Mouse (Mus musculus): ENCODE results near the gene Cib3.

Cib3 gene

DNA sequence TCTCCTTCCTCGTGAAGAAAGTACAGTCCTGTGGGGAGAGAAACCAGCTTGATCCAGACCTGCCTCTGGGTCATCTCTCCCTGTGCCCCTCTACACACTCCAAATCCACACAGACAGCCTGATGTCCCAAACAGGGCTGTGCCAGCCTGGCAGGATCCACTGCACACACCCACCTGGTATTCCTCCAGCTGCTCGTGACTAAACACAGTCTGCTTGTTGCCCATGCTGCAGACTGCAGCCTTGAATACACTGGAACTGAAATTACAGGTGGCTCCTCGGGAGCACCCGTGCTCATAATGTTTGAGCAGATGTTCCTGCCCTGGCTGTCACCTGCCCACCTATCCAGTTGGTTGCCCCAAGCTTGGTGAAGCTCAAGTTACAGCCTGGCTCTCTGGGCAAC lies at the start of gene Cib3:
Cib3 (minus strand) TSS at position 87 of the 400 bp plus-strand sequence.
- CTCF ChIA-PET = no interaction called here

DNA sequence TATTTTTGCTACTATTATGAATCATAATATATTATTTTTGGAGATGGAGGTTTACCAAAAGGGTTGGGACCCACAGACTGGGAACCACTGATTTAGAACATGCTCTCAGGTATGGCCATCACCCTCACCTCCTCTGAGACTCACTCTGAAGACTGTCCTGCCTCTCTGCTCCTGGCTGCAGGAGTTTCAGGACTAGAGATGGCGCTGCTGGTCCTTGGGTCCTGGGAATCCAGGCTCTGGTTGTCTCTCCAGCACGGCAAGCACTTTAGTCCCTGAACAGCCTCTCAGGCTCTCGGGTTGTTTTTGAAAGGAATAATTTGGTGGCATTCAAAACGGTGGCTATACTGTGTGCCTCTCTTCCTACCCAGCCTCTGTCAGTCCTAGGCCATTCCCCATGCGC lies 49.2 kb upstream of the Cib3 start:
- CTCF ChIA-PET = interaction anchor here (0.7 to 1.8 kb wide), 3 partner anchors 25 to 107 kb away, joined by 3 to 5 read pairs (median 5); no protein-coding TSS in a partner anchor

DNA sequence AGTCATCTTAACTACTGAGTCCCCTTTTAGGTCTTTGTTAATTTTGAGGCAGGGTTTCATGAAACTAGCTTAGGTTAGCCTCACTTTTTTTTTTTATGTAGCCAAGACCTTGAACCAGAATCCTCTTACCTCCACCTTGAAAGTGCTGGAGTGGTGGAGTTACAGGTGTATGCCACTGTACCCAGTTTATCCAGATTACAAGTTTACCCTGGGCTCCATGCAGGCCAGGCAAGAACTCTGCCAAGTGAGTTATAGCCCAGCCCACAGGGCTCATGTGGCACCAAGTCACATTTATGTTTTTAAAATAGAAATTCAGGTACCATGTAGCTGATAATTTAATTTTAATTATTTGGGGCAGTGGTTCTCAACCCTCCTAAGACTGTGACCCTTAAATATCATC lies 48.8 kb upstream of the Cib3 start:
- CTCF ChIA-PET = interaction anchor here (0.7 to 1.8 kb wide), 5 partner anchors 9 to 106 kb away, joined by 3 to 5 read pairs (median 5); no protein-coding TSS in a partner anchor

DNA sequence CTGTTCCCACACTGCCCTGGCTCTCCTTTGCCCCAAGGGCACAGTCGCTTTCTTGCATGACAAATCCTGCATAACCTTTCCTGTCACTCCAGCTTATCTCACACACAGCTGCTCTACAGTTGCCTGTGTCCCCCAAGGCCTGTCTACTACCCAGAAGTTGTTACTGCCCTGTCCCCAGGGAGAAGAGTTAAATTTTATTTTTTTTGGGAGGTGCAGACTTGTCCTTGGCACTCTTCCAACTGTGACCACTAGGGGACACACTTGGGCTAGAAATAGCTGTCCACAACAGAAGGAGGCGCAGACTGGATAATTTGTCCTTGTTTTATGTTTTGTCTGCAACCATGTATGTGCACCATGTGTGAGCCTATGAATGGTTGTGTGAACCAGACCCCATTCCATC lies 48.4 kb upstream of the Cib3 start:
- CTCF ChIA-PET = interaction anchor here (0.8 to 1.8 kb wide), 4 partner anchors 10 to 104 kb away, joined by 3 to 5 read pairs (median 4); no protein-coding TSS in a partner anchor

DNA sequence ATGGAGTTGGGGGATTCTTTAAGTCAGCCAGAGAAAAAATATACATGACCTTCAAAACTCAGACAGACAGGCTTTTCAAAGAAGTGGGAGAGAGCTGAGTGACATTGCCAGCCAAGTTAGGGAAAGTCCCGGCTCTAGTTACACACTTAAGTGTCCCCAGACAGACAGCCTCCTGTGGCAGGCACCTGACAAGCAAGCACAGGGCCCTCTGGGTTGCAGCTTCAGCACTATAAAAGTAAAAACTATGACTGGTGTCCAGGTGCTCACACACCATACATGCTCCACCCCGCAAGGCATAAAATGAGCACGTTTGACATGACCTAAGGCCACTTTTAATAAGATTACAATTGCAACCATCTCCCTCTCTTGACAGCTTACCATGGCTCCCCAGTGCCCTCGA lies 47.9 kb upstream of the Cib3 start:
- CTCF ChIA-PET = interaction anchor here (0.8 to 1.8 kb wide), 4 partner anchors 10 to 104 kb away, joined by 3 to 5 read pairs (median 4); no protein-coding TSS in a partner anchor

DNA sequence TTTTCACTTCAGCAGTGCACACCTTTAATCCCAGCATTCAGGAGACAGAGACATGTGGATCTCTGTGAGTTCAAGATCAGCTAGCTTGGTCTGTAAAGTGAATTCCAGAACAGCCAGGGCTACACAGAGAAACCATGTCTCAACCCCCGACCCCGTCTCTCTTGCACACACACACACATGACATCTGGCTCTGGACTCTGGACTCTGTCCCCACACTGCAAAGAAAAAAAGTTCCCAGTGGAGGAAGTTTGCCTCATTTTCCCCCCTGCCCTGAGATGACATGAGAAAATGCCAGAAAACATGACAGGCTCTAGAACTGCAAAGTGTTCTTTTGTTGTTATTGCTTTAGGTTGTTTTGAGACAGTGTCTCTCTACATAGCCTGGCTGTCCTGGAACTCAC lies 47.2 kb upstream of the Cib3 start:
- CTCF ChIA-PET = interaction anchor here (0.7 kb wide), 1 partner anchor 96 kb away, joined by 3 read pairs; no protein-coding TSS in a partner anchor

DNA sequence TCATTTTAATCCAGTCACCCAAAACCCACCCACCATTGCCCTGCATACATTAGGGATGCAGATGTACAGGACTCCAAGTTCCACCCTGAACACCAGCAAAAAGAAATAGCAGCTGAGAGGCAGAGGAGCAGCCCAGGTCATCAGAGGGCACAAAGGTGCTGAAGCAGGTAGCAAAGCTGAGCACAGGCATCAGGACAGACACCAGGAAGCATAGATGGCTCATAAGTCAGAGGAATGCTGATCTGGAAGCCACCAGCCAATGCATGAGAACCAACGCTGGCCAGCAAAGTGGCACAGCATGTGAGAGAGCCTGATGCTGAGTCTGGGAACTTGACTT lies 45.2 kb upstream of the Cib3 start:
- CTCF ChIA-PET = interaction anchor here (0.6 kb wide), 1 partner anchor 81 kb away, joined by 4 read pairs; no protein-coding TSS in a partner anchor

DNA sequence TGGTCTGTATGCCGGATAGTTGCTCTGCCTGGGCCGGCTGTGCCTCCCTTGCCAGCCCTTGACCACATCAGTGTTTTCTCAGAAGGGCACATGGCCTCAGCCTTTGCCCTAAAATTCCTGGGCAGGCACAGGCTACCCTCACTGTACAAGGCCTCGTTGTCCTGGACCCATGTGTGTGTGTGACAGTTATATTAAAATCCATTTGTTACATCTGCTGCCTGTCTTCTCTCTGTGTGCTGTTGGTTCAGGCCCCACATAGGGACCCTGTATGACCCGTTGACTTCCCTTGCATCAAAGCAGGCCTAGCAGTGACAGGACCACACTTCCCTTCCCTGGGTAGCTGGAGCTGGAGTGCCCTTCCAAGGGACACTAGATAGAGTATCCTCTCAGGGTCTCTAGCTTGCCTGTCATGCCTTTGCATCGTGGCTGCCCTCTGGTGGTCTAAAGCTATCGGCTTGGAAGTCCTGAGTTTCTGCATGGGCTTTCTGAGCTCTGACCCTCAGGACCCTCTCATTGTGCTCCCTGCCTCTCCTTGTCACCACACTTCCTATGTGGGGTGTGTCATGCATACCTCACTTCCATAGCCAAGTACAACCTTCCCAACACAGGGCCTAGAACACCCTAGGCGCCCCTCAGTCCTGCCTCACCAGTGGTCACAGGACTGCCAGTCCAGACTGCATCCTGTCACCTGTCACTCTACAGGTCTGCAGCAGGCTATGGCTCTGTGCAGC lies 44.7 kb upstream of the Cib3 start:
- CTCF ChIA-PET = interaction anchor here (0.6 kb wide), 1 partner anchor 80 kb away, joined by 4 read pairs; no protein-coding TSS in a partner anchor

DNA sequence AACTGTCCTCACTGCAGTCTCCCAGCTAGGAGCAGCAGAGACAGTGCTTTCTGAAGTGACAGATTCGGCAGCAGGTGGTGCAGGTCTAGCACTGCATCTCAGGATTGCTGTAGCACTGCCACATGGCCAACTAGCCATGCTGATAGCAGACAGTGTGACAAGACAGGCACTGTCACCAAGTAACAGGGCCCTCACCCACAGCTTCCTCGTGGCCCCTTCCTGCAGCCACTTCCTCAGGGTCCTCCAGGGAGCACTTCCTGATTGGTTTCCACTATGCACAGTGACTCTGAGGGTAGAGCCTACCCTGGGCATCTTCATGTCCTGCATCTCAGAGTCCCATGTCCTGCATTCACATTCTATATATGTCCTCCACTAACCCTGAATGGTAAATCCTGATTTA lies 32.0 kb upstream of the Cib3 start:
- CTCF ChIA-PET = no interaction called here

DNA sequence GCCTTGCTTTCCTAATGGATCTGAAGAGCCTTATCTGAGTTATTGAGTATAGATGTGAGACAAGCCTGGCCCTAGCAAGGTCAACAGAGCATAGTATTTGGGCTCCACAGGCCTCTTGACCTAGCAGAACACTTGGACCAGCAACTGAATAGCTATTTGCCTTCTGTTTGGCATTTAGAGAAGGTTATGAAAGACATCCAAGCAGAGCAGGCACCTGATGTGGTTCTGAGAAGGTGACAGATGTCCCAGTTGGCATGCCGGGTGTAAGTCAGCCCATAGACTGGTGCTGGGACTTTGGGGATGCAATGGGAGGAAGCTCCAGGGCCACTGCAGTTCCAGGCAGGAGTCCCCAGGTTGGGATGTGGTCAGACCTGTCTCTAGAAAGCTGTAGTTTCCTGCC lies 29.6 kb upstream of the Cib3 start:
- CTCF ChIA-PET = interaction anchor here (0.6 kb wide), 2 partner anchors 31 to 62 kb away, joined by 3 to 4 read pairs; no protein-coding TSS in a partner anchor

DNA sequence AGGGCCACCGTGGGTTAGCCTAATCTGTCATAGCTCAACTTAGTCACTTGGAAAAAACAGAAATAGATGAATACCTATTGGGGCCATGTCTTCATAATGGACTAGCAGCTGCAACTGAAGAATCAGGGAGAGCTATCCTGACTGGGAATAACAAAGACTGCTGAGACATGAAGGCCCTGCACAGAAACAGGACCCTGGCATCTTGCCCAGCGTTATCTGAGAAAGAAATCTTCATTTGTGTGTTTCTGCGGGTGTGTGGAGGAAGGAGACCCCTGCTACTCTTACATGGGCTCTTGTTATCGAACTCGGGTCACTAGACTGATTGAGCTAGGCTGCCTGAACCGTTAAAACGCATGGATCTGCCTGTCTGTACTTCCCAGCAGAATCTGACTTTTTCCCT lies 28.3 kb upstream of the Cib3 start:
- CTCF ChIA-PET = interaction anchor here (0.6 kb wide), 1 partner anchor 74 kb away, joined by 3 read pairs; no protein-coding TSS in a partner anchor

DNA sequence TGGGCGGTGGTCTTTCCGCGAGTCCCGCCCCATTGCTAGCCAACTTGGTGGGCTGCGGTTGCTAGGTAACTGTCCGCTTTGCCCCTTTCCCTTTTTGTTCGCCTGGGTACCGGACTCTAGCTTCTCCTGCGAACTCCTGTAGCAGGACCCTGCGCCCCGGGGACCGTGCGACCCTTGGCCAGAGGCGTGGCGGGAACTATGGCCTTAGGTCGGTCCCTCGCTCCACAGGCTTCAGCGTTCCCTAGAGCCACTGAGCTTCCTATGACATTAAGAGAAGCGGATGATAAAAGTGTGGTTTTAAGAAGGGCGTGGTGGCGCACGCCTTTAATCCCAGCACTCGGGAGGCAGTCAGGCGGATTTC lies 27.7 kb upstream of the Cib3 start:
- CTCF ChIA-PET = no interaction called here

DNA sequence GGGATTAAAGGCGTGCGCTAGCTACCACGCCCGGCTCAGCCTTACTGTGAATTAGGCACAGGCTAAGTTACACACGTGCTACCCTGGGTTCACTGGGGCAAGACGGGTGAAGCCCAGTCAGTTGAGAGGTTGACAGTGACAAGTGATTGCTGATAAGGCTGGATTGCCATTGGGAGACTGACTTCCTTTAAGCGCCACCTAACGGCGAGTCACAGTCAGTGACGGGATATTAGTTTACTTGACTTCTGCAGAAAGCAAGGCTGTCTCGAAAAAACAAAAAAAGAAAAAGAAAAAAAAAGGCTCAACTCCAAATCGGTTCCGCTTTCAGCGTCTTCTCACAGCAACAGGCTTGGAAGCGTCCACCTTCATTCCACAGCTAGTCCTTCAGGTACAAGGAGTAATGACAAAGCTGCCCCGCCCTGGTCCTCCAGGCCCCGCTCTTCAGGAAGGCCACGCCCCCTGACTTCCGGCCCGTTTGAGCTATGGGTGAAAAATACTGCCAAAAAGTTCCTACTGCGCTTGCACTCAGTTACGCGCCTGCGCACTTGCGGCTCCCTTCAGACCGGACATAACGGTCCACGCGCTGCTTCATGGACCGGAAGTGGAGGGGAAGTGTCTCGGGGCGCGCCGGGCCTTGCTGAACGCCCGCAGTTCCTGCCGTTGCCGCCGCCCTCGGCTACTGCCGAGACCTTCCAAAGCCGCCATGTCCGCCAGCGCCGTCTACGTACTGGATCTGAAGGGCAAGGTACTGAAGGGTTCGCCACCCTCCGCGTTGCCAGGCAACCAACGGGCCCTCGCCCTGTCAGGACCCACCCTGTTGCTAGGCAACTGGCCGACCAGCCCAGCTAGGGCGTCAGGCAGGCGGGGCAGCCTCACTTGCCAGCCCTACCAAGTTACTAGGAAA lies 27.1 kb upstream of the Cib3 start, which contains the start of gene Ap1m1:
Ap1m1 (plus strand) TSS at position 520 of the 904 bp plus-strand sequence.
- CTCF ChIA-PET = interaction anchor here (1.3 kb wide), 1 partner anchor 65 kb away, joined by 3 read pairs; no protein-coding TSS in a partner anchor

DNA sequence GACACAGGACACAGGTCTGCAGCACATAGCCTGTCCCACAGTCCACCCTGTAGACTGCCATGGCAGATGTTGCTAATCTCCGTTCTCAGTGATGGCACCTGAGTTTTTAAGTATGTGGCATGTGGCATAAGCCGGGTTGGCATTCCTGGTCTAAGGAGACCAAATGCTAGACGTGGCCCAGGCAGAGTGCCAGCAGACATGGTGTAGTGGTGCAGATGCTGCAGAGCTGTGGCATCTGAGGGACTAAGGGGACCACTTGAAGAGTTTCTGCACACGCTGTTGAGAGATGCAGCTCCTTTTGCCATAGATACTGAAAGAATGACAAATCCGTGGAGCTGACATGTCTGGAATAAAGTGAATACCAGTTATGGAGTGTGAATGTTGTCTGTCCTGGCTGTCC lies 10.0 kb upstream of the Cib3 start:
- CTCF ChIA-PET = interaction anchor here (0.6 kb wide), 1 partner anchor 129 kb away, joined by 3 read pairs; no protein-coding TSS in a partner anchor

DNA sequence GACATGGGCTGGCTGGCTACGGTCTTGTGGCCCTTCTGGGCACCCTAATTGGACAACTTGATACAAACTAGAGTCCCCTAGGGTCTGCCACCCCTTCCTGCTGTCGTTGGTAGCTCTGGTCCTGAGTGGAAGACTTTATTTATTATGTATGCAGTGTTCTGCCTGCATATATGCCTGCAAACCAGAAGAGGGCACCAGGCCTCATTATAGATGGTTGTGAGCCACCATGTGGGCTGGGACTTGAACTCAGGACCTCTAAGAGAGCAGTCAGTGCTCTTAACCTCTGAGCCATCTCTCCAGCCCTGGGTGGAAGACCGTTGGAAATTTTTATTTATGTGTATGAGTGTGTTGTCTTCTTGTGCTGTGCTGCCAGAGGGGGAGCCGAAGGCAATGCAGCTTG lies 8.1 kb upstream of the Cib3 start:
- CTCF ChIA-PET = no interaction called here

DNA sequence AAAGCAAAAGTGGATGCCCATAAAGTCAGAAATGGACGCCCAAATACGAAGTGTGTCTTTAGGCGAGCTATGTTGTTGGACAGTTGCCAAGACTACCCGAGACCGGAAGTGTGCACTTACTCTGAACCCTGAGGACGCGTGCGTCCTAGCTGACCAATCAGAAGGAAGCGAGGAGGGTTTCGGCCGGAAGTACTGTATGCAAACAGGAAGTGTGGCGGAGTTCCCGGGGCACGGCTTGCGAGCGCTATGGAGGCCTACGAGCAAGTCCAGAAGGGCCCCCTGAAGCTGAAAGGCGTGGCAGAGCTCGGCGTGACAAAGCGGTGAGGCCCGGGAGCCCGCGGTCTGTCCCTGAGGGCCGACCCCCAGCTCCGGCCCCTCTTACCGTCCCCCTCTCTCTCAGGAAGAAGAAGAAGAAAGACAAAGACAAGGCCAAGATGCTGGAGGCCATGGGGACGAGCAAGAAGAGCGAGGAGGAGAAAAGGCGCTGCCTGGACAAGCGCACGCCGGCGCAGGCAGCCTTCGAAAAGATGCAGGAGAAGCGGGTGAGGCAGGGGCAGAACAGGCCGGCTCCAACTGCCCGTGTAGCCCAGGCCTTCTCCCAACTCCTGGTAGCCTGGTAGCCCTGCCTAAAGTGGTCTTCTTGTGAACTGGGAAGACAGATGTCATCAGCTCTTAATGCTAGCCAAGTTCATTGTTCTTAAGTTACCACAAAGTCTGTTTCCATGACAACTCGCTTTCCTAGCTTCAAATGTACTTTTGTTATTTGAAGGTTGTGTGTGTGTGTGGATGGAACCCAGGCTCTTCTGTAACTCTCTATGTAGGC lies 7.1 kb upstream of the Cib3 start, which contains the start of gene Fam32a:
Fam32a (plus strand) TSS at position 190 of the 823 bp plus-strand sequence.
- CTCF ChIA-PET = interaction anchor here (0.6 kb wide), 1 partner anchor 33 kb away, joined by 6 read pairs; no protein-coding TSS in a partner anchor

DNA sequence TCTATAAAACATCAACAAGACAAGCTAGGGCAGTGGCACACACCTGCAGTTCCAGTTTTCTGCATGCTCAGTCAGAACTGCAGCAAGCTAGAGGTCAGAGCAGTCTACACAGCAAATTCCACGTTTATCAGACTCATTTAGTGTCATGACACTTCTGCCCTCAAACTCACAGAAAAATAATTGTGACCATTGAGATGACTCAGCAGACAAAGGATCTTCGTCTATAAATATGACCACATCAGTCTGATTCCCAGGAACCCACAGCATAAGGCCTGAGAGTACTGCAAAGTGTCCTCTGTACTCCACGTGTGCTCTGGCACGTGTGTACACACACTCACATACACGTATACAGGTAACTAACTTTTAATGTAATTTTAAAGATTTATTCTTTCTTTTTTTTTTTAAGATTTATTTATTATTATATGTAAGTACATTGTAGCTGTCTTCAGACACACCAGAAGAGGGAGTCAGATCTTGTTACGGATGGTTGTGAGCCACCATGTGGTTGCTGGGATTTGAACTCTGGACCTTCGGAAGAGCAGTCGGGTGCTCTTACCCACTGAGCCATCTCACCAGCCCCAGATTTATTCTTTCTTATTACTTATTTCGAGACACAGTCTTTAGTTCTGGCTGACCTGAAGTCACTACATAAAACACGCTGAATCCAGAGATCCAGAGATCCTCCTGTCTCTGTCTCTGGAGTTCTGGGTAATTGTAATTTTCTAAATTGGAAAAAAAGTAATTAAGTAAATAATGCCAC lies 6.3 kb upstream of the Cib3 start:
- CTCF ChIA-PET = interaction anchor here (0.6 kb wide), 1 partner anchor 32 kb away, joined by 6 read pairs; no protein-coding TSS in a partner anchor

DNA sequence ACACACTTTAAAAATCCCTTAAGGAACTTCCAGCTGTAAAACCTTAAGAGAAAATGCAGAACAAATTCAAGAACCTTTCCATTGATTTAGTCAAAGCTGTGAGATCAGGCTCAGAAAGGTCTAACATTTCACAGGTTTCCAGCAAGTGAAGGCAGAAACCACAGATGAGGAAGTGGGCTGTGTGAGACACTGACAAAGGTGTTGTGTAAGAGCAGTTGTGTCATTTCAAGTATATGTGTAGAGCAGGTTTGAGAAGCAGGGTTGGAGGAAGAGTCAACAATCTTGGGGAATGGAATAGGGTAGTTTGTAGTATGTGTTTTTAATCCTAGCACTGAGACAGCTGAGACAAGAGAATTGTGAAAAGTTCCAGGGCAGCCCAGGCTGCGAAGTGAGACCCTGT lies 3.2 kb upstream of the Cib3 start:
- CTCF ChIA-PET = interaction anchor here (0.6 to 0.7 kb wide), 2 partner anchors 217 to 439 kb away, joined by 3 read pairs; no protein-coding TSS in a partner anchor

DNA sequence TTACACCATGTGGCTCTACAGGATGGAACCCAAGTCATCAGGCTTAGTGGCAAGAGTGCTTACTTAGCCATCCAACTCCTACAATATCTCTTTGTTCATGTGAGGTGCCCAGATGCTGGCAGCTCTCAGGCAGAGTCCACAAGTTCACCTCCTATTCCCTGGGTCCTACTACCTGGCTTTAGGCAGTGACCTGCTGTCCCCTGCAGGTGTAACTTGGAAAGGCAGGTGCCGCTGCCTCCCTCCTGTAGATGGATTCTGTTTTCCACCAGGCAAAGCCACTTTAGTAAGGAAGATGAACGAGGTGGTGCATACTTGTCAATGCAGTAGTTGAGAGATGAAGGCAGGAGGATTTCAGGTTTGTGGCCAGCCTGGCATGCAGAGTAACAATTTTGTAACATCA lies 2.4 kb upstream of the Cib3 start:
- CTCF ChIA-PET = no interaction called here

DNA sequence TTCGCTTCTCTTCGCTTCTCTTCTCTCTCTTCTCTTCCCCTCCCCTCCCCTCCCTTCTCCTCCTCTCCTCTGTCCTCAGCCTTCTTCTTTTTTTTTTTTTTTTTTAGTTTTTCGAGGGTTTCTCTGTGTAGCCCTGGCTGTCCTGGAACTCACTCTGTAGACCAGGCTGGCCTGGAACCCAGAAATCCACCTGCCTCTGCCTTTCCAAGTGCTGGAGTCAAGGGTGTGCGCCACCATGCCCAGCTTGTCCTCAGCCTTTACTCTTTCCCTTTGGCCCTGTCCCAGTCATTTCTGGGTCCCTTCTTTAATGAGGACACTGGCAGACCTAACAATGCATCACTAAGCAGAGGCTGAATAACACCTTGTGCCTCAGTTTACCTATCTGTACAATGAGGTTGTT lies 899 bp upstream of the Cib3 start, which contains the start of gene Gm11034:
Gm11034 (minus strand) TSS at position 101 of the 400 bp plus-strand sequence.
- CTCF ChIA-PET = interaction anchor here (0.5 kb wide), 1 partner anchor 125 kb away, joined by 4 read pairs; no protein-coding TSS in a partner anchor

Measured in spleen, embryonic (tissue).